Mouse (Mus musculus): ENCODE measurements around the gene Ifi27l2a.

Gene Ifi27l2a

GRCm38 (mm10) chr12:103426710-103427109 lies 16.8 kb downstream of the Ifi27l2a start:
- no peak for DNase-seq (ENCODE audit: low spot score in 2 of 2)

DNA sequence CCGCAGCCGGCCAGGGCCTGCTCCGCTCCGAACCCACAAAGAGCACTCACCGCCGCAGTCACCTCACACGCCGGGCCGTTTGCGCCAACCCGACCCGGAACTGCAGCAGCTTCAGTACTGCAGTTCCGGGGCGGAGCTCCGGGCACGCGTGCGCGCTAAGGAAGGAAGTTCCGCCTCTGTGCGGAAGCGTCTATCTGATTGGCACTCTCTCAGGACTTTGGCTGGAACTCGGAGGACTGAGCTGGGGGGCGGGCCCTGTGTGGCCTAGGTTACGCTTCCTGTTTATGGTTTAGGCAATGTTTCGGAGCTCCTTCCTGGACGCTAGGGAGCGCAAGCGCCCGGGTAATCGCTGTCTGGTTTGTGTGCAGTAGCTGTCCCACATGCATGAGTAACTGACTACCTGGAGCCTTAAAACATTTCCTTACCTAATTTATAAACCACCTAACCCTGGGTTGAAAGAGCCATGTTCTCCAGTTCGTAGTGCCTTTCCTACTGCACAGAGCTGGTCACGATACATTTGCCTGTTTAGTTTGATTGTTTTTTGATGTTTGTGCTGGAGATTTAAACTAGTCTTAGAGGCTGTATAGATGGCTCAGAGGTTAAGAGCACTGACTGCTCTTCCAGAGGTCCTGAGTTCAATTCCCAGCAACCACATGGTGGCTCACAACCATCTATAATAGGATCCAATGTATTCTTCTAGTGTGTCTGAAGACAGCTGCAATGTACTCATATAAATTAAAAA lies 17.6 kb downstream of the Ifi27l2a start, which contains the start of gene Ddx24:
TSS of gene Ddx24 (minus strand) at position 102 of the 742 bp plus-strand sequence.
- peak; percentile 96 to 97 for DNase-seq (ENCODE audit: low spot score in 2 of 2)

DNA sequence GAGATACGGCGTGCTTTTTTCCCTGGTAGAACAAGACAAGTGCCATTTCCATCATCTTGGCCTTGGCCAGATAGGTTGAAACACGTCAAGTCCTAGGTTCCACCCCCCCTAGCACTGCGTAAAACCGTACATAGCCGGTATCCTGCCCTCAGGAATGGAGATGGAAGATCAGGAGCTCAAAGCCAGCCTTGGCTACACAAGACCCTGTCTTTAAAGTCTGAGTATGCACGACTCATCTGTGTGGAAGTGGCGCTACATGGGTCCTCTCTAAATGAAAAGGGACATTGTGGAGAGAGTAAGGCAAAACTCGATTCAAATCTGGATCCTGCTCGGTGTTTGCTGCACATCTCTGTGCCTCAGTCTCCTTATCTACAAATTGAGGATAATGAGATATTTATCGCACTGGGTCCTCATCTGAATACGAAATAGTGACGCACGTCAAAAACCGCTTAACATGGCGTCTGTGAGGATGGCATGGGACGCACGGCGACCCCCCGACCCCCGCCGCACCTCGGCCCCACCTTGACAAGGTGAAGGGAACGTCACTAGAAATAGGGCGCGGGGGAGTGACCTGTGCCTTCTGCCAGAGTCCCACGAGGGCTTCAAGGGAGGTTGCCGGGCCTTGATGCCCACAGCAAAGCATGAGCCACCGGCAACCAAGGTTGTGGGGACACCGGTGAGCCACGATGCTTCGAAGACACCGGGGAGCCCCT lies 18.3 kb downstream of the Ifi27l2a start:
- DNase-seq (ENCODE audit: low spot score in 2 of 2), result no peak

DNA sequence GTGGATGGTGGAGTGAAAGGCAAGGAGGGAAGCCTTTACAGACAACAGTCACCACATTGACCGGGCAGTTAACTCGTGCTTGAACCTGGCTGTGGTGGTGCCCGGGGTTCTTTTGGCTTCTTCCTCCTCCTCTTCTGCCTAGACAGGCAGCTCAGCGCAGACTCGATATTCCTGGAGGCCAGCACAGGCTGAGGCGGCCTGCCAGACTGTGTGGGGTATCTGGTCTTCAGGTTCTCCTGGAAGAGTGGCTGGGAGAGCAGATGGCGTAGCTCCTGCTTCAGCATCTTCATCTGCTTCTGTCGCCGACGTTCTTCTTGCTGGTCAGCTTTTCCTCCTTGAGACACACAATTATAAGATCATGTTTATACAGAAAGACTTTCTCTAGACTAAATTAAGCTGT lies 35.3 kb downstream of the Ifi27l2a start:
- no peak for DNase-seq (ENCODE audit: low spot score in 2 of 2)

DNA sequence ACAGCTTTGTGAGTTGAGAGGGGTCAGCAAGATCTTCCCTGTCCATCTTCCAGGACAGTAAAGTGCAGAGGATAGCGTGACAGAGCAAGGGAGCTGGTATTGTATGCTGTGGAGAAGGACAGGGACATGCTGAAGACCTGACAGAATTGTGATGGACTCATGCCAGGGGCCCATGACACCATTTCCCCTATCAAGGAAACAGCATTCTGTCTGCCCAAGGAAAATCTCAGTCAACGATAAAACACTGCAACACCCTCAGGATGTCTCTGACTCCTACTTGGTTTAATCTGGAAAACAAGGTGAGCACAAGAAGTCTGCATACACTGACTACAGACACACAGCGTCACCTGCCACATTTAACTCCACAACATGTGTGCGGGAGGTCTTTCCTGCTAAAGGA lies 35.8 kb downstream of the Ifi27l2a start, which contains the start of gene 9330161L09Rik:
TSS of gene 9330161L09Rik (minus strand) at position 101 of the 400 bp plus-strand sequence.
- DNase-seq (ENCODE audit: low spot score in 2 of 2), result no peak

- no peak for DNase-seq (ENCODE audit: low spot score in 2 of 2)
Measured at GRCm38 (mm10) chr12:103404131-103404530, 39.3 kb downstream of the Ifi27l2a start.

GRCm38 (mm10) chr12:103396751-103397150 lies 46.7 kb downstream of the Ifi27l2a start:
- no peak for DNase-seq (ENCODE audit: low spot score in 2 of 2)

DNA sequence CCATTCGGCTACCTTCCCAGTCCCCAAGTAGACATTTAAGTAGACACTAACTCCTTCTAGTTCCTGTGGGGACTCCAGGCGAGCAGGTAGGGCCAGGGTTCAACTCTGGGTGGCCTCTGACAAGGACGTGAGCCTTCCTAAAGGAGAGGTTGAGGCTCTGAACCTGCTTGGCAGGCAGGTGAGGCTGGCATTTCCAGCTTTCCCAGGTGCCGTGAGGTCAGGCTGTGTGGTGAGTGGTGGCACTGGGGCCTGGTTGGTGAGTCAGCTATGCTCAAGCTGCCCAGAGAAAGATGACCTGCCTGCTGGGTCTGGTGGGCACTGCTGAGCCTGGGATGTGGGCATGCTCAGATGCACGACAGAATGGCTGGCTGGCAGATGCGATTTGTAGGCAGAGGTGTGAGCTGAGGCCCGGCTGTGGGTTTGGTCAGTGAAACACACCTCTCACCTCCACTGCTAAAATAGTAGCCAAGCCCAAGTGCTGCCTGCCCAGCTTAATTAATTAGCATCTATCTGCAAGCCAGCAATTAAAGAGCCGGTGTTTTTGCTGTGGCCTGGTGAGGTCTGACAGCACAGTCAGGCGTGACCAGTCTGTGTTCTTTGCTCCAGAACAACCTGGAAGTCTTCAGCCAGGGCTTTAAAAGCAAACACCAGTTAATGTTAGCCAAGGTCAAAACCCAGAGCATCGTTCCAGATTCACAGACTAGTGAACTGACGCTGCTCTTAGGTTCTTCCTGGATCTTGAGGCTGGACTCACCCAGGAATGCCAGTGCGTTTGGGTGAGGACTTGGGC lies 47.8 kb downstream of the Ifi27l2a start:
- no peak for DNase-seq (ENCODE audit: low spot score in 2 of 2)

DNA sequence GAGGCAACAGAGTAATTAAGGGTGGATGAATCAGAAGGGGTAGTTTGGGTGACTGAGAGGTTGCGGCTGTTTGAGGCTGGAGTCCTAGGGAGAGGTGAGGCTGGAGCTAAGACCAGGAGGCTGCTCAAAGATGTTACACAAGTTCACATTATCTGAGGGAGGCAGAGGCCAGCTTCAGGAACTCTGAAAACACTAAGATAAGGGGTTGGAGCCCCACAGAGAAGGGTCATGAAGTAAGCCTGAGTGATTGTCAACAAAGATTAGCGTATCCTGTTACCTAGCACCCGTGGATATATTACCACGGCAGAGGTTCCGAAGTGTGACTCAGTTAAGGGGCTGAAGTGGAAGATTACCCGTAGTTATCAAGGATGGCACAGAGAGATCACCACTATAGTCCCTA lies 50.0 kb downstream of the Ifi27l2a start:
- no peak for DNase-seq (ENCODE audit: low spot score in 2 of 2)
